Mouse (Mus musculus): ENCODE results near the gene H2afy.

- TF ChIP-seq POLR2A (IDR thresholded peaks at IDR 0.05; ENCODE audit: borderline replicate concordance, extremely low read depth, low read depth, low read length), result no peak
- no peak for TF ChIP-seq CTCF (IDR thresholded peaks at IDR 0.05; ENCODE audit: insufficient read depth, low read length)
Measured at GRCm38 (mm10) chr13:56112496-56112895, 23.7 kb downstream of the H2afy start.

Measured in lung, adult 2 months (tissue).